Mouse (Mus musculus) thymus, adult 2 months (tissue): Measurements from ENCODE around the gene Msi2.

Experiments used
- CTCF ChIP-seq: fragments of 200-500 bp; IDR thresholded peaks from 2 replicates; pipeline ENCODE4 v1.5.1; 2012; ENCODE audit warnings: mild to moderate bottlenecking, control low read depth, low read length, moderate library complexity, borderline replicate concordance; ENCODE audit not compliant: control insufficient read depth, poor library complexity, insufficient read depth; ENCODE audit errors: extremely low read depth
- POLR2A ChIP-seq: fragments of 200-500 bp; IDR thresholded peaks from 2 replicates; pipeline ENCODE4 v1.6.1; 2012; ENCODE audit warnings: mild to moderate bottlenecking, low read length, control low read depth, moderate library complexity; ENCODE audit not compliant: control insufficient read depth, poor library complexity, insufficient read depth; ENCODE audit errors: extremely low read depth

- TF ChIP-seq POLR2A (no peak), CTCF (no peak)
These were observed 419.0 kb downstream of the Msi2 start for GRCm38 (mm10) chr11:88299345-88299744.
